Mouse (Mus musculus) heart, adult 18-20 months (tissue): ENCODE measurements at regions not wholly inside any gene's neighbourhood (a gene's known extent, or its start where the extent isn't known, plus 50 kb on each side); places are given as distances from the start of the nearest gene placed in this dataset.
A peak's percentile ranks its signal among the peaks of the same experiment; 100 is the strongest.

Source experiments
- DNase-seq, 2 experiments: peaks; one replicate each; pipeline ENCODE4 v3.0.0; 2021 to 2022; ENCODE audit warnings: mixed read lengths in 1 of 2

DNA sequence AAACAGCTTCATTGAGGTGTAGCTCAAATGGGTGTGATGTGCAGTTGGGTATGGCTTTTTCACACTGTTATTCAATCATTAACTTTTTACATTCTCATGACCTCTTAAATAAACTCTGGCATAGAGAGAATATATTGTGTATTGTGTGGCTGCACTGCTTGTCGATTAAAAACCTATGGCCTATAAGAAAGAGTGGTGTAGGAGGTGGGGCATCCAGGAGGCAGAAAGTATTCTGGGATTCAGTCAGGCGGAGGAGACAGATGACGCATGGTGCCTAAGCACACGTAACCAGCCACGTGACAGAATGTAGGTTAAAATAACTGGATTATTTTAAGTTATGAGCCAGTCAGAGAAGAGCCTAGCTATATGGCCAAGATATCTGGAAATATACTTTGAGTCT, 78.2 kb upstream of the Slc16a7 start:
- DNase-seq, result no peak

DNA sequence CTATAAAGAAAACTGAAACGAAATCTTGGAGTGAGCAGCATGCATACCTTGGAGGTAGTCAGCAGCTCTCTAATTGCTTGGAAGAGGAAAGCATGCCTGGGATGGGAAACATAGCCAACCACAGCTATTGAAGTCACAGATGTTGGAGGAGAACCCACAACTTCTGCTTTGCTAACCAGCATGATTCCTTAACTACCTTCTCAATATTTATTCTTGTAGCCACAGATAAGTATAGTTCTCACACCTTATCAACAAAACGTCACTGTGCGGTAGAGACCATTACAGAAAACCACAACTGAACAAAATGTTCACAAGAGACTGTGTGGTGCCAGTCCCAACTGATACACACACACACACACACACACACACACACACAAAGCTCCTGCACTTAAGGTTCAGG, 99.1 kb upstream of the Slc16a7 start:
- no peak for DNase-seq

DNA sequence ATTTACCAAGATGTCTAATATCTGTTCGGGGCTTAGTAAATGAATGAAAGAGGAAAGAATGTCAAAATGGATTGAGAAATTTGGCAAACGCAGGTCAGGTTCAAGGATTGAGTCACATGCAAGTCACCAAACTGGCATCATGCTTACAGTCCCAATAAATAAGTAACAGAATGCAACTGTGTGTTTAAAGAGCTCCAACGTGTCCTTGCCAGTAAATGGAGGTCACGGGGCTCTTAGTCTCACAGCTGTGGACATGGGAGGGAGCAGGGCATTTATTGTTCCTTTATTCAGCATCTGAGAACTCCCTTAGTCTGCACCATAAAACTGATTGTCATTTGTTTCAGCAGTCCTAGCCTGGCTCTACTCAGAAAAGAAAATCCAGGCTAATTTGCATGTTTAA, 101.1 kb upstream of the Slc16a7 start:
- DNase-seq, result no peak

DNA sequence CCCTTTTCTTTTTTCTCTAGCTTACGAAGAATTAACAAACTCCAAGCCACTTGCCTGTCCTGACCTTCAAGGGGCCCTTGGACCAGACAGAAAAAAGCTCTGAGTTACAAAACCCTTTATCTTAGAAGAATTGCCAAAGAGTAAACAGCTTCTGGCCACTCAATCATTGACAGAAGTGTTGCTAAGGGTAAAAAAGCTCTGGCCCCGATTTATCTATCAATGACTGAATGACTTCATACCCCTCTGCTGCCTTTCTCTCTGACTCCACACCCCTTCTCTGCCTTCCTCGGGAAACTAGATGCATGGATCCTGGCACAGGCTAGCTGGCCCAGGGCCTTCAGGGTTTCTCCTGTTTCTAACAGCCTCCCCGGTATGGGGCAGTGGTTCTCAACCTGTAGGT, 105.2 kb upstream of the Slc16a7 start:
- no peak for DNase-seq

DNA sequence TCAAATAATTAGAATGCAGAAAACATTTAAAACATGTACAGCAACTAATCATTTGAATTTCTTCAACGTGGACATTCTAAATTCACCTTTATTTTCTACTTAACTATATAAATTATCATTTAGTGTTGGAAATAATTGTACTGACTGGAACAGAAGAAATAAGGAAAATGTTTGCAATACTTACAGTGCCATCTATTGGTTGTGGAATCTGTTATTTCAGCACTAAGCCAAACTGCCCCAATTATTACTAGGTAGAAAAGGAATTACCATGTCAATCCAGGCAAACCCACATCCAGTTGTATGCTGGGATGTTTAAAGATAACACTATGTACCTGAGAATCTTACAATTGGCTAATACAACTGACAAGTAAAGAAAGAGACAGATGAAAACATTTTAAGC, 109.1 kb upstream of the Slc16a7 start:
- DNase-seq, result peak in 1 of 2 experiments; percentile 4

DNA sequence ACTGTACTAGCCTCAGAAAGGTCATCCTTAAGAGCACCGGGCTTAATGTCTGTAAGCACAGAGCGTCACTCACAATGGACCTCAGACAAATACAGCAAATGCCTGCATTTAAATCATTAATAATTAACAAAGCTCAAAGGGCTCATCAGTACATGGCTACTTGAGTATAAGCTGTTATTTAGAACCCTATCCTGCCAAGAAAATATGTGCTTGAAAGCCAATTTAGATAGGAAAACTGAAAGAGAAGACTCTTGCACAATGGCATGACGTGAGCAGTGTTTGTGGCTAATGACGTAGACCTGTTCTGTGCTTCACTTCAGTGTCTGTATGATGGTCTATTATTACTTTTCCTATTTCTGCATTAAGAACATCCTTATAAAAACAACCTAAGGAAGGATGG, 111.1 kb upstream of the Slc16a7 start:
- no peak for DNase-seq

DNA sequence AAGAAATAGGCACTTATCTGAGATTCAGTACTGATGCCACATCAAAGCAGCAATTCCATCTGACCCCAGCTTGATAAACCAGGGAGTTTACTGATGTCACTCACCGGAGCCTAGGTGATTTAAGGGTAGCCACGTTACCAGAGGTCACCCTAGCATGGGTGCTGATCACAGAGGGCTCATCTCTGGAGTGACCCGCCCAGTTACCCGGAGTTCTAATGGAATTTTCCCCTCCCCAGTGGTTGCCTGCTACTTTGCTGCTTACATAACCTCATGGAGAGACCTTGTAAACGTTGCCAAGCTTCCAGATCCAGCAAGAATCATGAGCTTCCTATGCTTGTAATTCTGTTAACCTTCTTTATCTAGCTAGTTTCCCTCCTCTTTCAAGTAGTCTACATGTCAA, 125.8 kb upstream of the Slc16a7 start:
- no peak for DNase-seq

DNA sequence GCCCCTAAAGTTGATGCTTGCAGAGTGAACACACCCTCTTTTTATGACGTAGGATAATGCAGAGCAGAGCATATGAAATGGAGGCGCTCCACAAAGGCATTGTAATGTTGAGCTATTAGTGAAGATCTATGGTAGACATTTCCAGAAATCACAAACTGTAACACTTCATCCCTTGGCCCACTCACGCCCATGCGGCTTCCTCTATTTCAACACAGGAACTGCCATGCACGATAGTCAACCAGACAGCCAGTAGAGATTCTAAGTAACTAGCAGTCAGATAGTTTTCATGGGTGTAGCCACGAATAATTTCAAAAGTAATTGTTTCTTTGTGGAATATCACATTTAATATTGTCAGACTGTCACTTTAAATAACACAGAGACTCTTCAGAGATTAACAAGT, 141.6 kb upstream of the Slc16a7 start:
- no peak for DNase-seq

DNA sequence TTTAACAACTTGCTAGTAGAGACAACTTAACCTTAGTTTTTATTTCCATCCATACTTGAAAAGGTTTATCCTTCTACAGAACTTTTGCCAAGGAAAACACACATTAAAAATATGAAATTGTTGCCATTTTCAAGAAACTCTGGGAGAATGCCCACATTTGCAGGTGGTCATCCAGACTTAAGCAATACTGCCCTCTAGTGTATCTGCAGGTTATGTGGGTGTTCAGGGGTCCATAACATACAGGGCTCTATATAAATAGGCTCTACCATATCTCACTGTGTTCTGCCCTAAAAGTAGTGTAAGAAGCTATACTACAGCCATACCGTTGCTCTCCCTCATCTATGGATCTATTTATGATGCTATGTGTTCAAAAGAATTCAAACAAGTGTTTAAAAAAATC, 149.1 kb upstream of the Slc16a7 start:
- peak in 1 of 2 experiments; percentile 26 for DNase-seq

DNA sequence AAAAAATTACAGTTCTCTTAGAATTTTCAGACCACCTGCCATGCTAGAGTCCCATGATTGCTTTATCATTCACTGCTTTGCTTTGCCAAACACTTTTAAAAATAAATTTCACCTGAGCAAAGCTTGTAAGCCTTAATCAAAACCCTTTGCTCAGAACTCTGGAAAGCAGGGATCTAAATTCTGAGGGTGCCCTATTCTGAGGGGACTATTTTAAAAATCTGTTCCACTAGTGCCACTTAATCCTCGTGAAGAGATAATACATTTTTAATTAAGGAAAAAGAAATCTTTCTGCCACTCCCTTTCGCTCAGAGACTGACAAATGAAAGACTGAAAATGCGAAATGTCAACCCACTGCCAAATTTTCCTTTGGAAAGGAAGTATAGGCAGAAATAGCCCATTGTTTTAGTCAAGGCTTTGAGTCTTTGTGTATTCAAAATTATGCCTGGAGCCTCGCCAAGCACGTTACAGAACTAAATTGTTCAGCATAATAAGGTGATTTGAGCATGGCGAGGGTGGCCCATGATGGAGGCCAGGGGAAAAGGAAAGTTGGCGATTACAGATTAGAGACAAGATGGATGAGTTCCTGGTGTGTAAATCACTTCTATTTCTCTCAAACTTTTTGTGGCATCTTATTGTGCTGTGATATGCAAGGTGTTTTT, 197.4 kb upstream of the Slc16a7 start:
- no peak for DNase-seq

DNA sequence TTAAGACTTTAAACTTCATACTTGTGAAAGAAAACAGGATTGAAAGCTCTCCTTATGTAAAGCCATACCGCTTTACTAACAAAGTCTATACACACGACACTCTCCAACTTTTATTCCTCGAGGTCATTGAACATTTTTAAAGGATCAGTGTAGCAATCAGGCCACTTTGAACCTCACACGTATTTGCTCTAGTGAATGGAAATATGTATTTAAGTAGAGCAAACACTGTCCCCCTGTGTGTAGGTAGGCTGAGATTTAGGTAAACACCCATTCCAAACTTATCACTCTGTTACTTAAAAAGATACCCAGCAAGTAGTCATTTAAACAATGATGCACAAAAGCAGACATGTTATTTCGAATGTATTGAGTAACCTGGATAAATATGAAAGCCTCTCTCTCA, 203.7 kb upstream of the Slc16a7 start:
- DNase-seq, result no peak

DNA sequence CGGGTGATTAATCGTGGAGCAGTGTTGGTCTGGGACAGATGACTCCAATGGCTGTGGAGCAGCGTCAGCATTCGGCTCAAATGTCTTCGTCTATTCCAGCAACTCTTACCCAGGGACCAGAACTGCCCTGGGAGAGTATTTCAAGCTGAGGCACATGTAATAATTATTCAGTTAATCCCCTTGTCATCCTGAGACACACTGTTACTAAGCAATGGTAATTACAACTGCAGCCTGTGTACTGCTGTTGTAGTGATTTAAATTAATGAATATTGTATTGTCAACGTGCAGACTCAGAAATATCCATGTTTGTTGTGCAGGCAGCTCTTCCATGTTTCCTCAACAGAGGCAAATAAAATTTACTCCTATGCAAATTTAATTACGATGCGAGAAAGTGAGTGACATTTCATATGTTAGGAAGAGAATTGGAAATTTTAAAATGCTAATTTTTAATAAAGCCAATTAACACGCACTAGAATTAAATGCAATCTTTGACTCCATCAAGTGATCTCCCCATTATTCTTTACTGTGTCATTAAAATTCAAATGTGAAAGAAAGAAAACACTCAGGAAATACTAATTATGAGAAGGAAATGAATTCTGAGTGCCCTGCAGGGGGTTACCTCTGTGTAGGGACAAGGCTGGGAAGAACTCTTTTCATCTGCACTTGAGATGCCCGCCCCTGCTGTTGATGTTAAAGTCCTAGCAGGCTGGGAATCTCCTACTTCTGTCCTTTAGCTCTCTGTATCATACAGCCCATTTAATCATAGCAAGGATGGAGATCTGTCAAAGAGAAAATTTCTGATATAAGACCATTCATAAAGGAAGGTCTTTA, 218.7 kb upstream of the Slc16a7 start:
- no peak for DNase-seq

DNA sequence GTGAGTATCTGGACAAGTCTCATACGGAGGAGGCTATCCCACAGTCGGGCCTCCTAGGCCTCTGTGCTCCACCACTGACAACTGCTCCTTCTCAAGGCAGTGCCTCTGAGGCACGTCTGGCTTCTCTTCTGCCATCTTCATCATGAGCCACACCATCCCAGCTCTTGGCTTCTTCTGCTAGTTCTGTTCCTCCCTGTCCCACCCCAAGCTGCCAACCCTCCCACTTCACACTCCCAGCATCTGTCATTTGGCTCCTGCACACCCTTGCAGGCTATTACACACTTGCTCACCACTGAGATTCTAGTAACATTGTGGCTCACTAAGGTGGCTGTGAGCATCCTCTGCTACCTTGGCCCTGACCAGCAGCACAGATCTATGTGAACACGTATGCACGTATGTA, 221.1 kb upstream of the Slc16a7 start:
- no peak for DNase-seq

DNA sequence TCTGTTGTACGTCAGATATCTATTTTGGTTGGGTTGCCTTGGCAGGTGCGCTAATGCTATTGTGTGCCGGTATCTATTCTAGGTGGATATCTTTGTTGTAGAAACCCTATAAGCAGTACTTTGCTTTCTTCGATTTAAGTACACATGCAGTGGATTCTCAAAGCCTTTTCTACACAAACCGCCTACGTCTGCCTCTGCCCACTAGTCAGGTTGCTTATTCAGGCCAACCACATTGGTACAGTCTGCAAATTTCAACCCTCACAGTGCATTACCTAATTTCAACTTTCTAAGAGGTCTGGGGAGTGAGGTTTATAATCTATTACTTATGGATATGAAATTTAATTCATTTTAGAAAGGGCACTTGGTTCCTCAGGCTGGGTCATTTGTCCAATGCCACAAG, 223.5 kb upstream of the Slc16a7 start:
- DNase-seq, result no peak

DNA sequence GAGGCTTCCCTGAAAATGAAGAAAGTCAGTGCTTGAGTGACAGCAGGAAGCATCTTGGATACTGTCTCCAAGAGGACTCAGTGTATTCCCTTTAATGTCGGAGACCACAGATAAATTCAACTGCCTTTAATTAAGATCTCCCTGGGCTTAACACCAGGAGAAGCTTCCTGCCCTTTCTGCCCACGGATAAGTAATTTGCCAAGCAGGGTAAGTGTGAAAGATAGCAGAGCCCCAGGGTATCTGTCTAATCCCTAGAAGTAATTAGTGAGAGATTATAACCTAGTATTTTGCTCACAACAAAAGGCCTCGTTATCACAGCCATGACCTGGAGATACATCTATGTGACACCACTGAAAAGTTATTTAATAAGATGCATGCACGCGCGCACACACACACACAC, 232.1 kb upstream of the Slc16a7 start:
- DNase-seq, result no peak

DNA sequence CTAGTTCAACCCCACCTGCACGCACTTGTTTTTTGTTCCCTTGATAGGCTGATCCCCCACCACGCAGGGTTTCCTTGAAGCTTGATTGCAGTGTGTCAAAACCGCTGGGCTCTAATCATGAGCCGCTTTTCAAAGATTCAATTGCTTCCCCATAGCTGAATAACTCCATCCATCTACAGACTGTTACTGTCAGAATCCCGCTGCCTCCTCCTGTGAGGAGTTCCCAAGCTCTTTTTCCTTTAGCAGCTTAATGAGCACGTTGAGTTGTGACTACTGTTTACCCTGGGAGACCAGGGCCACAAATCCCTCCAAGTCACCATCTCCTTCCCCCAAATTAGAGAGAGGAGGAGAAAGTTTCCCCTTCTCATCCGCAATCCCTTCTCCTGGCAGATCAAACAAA, 234.6 kb upstream of the Slc16a7 start:
- no peak for DNase-seq

DNA sequence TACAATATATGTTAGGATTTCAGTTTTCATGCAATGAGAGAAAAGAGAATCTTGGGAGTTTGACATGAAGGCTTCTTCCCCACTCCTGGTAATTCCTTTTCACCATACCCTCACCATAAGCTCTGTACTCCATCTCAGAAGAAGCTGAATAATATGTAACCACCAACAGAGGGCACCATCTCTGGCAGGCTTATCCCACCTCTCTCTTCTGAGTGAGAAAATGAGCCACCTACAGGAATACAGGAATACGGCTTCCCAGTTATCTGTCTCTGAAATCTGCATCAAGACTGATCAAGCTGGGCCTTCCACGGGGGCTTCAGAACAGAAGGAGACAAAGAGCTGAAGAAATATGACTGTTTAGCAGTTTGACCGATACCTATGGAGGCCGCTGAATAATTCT, 278.6 kb upstream of the Slc16a7 start:
- no peak for DNase-seq

DNA sequence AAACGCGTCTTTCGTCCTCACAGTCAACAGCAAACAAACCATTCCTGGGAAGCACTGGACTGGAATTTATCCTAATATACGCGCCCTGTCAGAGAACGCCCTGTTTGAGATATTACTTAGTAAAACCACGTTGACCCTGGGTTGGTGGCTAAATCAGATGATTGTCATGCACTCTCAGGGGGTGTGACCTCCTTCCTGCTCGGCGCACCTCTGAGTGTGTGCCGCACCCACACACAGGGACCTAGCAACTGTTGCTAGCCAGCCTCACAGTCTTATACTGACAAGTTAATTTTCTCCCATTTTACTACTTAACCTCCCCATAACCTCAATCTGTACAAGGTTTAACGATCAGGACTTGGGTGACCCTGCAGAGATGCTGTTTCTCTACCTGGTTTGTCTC, 284.4 kb upstream of the Slc16a7 start:
- DNase-seq, result no peak

DNA sequence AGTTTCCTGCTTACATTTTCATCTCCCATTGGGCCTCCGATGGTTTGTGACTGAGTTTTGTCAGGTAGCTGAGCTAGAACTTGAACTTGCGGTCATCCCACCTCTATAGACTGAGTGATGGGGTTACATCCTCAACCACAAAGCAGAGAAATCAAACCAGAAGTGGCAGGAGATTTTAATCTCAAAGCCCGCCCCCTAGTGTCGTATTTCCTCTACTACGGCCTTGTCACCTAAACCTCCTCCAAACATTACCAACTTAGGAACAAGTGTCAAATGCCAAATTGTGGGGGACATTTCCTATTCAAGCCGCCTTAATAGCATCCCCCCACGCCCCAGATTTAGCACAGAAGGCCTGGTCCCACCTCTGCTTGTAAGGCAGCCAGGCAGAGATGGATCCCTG, 286.3 kb upstream of the Lrig3 start:
- no peak for DNase-seq

DNA sequence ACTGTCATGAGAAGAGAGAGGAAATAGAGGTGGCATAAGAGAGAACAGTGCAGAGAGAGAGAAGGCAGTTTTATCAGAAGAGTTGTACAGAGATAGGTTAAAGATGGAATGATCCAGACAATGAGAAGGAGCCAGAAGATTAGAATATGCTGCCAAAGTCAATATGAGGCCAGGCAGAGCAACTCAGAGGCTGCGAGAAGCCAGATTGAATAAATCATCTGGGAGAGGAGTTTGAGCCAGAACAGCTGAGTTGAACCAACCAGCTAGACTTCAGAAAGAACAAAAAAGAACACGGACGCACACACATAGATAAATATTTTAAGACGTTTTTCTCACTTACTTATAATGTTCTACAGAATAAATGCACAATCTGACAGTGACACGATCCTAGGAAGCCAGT, 280.8 kb upstream of the Lrig3 start:
- DNase-seq, result no peak

DNA sequence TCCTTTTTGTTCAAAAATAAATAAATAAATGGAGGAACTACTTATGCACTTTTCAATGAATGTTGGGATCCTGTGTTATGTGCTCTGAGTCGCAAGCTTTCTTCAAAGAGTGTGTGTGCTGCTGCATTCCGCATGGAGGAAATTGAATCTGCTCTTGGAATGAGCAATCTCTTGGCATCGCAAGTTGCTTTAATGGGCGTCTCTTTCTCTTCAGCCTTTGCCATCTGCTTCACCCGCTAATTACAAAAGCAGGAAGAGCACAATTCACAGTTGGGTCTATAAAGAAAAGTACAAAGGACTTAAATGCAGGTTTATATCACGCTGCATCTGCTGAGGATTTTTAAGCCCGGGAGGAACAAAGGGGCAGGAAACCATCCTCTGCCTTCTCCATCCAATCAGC, 272.5 kb upstream of the Lrig3 start:
- DNase-seq, result no peak

DNA sequence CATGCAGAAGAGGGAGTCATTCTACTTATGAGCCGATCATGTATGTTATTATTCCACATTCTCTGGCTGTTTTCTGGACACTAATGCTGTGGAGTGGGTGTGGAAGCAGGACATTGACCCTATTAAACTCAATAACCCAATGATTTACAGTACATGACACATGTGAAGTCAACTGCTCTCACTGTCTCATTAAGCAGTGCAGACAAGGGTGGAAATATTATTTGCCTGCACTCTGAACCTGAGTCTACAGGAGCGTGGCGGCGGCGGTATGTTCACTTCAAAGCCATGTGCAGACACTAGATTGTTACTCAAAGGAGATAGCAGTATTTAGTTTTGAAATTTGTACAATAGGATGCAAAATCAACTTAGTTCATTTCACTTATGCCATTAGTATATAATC, 269.8 kb upstream of the Lrig3 start:
- no peak for DNase-seq

DNA sequence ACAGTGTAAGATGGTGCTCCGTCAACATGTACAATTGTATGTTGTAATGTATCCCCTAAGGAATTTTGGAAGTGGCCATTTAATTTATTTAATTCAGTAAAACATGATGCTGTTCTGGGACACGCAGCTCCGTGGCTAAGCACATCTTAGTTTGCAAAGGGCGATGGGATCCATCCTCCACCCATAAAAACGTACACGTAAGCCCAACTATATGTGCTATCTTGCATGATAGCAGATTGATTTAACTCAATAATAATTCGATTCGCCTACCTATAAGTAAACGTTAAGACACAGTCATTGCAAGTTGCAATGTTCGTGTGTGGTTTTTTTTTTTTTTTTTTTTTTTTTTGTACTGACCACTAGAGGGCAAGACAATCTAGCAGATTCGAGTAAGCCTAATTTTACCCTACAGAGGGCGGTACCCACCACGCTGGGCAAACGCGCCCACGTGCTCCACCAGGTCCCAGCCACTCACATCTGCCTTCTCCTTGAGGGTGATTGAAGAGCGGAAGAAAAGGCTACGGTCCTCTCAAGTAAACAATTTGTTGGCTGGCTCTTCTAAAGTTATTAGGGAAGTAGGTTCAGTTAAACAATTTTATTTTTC, 240.8 kb upstream of the Lrig3 start:
- peak; percentile 35 to 39 for DNase-seq

DNA sequence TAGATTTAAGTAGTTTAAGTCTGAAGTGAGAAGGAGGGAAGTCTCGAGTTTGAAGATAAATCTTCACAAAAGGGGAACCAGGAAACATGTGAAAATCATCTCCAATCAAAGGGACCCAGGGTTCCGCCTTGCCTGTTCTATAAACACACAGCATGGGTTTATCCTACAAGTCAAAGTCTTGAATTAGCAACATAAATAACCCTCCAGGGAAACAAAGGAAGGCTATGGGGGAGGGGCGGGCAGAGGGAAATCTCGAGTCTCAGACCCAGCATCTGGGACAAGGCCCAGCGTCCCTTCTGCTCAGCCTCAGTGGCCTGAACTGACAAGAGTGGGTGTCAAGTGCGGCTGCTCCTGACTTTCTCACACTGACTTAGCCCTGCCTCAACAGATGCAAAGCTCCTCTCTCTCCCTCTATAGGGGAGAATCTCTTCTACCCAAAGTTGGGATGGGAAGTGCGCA, 240.3 kb upstream of the Lrig3 start:
- peak; percentile 2 for DNase-seq
